Mouse (Mus musculus) urinary bladder, adult 2 months (tissue): ENCODE measurements around the gene Snx9. TPM values are rescaled to one million over a fixed set of nuclear protein-coding genes. Genes with fewer than 3 reads are reported as not detected.

Experiments used
- DNase-seq: peaks from one replicate; pipeline ENCODE4 v3.0.0; 2022; ENCODE audit warnings: low spot score
- polyA plus RNA-seq: library from polyadenylated mRNA; depleted of rRNA; stranded (reverse); fragments of >200 nt; gene quantifications from 2 replicates; pipeline ENCODE4 v1.2.3, GENCODE M21; 2012

Gene Snx9
- polyA plus RNA-seq, 1 experiment = 51.0 TPM

GRCm38 (mm10) chr17:5806823-5807222 lies 34.3 kb upstream of the Snx9 start:
- no peak for DNase-seq

- DNase-seq = no peak
Measured at GRCm38 (mm10) chr17:5807847-5808386, 33.2 kb upstream of the Snx9 start.

DNA sequence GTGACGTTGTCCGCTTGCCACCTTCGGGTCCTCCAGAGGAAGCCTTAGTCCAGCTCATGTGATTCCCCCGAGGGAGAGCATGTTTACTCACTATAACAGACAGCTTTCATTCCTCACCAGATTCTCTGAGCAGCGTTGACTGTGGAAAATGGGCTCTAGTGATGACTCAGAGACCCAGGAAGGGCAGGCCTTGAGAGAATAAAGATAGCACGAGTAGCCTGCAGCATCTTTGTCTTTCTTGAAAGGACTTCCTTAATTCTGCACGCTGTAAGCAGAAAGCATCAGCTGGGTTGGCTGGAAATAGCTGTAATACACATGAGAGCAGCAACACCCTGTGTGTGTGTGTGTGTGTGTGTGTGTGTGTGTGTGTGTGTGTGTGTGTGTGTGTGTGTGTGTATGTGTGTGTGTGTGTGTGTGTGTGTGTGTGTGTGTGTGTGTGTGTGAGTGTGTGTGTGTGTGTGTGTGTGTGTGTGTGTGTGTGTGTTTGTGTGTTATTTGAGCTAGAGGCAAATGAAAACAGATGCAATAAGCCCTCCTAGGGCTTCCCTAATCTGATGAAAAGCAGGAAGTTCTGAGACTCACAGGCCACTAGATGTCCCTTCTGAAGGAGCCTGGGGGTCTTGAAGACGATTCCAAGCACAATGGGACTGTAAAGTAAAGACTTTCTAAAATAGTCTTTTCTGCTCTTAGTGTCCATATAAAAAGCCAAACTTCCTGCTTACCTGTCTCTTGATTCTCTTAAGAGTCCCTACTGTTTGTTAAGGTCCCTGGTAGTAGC lies 27.1 kb upstream of the Snx9 start:
- DNase-seq = no peak

GRCm38 (mm10) chr17:5814641-5814920 lies 26.5 kb upstream of the Snx9 start:
- DNase-seq = no peak

GRCm38 (mm10) chr17:5817871-5818270 lies 23.3 kb upstream of the Snx9 start:
- DNase-seq = no peak

- no peak for DNase-seq
Measured at GRCm38 (mm10) chr17:5819105-5819504, 22.0 kb upstream of the Snx9 start.

- no peak for DNase-seq
Measured at GRCm38 (mm10) chr17:5819799-5820201, 21.3 kb upstream of the Snx9 start.

DNA sequence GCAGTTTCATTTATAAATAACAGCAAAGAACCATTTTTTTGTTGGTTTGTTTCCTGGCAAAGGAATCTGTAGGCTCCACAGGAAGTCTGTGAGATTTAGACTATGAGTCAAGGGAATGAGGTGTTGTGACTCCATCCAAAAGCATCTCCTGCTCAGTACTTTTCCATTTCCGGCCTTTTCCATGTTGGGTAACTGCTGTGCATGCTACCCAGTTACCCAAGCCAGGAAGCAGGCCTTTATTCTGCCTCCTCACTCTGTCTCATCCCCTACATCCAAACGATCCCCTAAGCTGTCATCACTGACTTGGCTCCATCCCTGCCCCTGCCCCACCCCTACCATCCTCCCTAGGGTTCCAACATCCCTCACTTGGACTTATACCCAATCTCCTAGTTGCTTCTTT lies 18.6 kb upstream of the Snx9 start:
- no peak for DNase-seq

DNA sequence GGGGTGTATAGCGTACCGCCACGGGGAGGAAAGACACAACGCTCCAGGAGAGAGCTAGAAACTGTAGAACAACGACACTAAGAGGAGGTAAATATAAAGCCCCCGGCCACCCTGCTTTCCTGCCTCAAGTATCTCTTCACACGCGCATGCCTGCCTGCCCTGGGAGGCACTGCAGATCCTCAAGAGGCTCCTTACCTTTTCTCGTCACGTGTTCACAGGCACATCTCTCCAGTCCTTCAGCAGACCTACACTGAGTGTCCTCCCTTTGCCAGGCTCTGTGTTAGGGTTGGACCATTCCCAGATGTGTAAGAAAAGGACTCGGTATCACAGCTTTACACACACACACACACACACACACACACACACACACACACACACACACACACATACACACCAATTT lies 18.1 kb upstream of the Snx9 start:
- no peak for DNase-seq

DNA sequence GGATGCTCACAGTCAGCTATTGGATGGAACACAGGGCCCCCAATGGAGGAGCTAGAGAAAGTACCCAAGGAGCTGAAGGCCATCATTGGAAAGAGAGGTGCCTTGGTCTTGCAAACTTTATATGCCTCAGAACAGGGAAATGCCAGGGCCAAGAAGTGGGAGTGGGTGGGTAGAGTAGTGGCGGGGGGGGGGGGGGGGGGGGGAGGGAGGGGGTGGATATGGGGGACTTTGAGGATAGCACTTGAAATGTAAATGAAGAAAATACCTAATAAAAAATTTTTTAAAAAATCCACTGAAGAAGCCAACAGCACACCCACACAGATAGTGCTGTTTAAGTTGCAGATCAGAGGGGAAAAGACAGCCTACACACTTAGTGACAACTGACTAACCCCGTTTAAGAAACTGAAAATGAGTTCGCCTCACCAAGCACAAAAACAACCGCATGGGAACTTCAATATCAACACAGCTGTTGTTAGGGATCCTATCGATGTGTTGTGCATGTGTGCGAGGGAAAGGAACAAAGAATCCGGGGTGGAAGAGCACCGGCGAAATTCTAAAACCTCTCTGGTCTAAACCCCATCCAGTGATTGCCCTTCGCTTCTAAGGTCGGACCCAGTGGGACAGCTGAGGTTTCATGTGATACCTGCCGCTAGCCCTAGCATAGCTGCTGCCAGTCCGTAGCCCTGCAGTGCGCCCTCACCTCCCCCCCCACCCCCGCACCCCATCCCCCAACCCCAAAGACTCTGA lies 13.1 kb upstream of the Snx9 start:
- no peak for DNase-seq

- DNase-seq = no peak
Measured at GRCm38 (mm10) chr17:5828583-5828836, 12.6 kb upstream of the Snx9 start.

DNA sequence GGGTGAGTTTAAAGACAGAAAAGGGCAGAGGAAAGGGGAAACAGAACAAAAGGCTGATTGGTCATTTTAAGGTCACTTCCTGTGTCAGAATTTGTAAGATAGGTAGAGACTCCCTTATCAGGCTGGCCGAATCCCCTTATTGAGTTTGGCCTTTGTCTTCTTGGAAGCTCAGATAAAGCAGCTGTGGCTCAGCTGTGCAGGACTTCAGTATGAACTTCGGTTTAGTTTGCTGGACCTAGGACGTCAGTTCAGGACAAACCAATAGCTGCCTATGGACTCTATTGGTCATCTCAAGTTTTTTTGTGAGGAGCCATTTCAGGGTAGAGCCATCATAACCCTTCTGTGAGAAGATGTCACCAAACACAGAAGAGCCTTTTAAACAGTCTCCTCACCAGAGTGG lies 12.2 kb upstream of the Snx9 start:
- no peak for DNase-seq

DNA sequence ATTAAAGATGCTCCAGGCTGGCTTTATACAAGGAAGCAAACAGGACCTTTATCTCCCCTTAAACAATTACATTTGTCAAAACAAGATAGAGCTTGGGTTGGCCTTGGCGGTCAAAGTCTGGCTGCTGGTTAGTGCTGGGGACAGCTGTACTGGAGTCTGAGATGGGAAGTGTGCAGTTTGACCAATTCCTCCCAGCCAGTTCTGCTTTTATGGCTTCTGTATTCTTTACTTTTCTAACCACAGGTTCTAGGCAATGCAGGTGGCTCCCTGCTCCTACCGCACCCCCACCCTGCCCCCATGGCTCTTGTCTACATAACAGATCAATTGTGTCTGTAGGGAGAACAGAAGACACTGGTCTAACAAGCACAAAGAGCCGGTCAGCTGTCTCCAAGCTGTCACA lies 11.2 kb upstream of the Snx9 start:
- DNase-seq = no peak

DNA sequence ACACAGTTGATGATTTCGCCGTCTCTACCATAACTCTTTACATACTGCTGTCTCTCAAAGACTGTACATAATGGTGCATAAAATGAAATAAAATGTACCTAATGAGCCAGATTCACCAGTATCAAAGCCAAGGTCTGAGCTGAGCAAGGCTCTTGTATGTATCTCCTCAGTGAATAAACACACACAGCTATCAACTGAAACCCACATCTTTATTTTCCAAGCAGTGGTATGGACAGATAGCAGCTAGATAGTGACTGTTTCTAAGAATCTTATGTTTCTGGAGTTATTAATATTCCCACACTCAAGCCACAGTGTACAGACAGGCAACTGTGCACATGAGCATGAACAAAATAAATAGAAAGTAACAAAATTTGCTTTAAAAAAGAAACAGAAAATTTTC lies 10.7 kb upstream of the Snx9 start:
- no peak for DNase-seq

GRCm38 (mm10) chr17:5830832-5831231 lies 10.3 kb upstream of the Snx9 start:
- no peak for DNase-seq

DNA sequence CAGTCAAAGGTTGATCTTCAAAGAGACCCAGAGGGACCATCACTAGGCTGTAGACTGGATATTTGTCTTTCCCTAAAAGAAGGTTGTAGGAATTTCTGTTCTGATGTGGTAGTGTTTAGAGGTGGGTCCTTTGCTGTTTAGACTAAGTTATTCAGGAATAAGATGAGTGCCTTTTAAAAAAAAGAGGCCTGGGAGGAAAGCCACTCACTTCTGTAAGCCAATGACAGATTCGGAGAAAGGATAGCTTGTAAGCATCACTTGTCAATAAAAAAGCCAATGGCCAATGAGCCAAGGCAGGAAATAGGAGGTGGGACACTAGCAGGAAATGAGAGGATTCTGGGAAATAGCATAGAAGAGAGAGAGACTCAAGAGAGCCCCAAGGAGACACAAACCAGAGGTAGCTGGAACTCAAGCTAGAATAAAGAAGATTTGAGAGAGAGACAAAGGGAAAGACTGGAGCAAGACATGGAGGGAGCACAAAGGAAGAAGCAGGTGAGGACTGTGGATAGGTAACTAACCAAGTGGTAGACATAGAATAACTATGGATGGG lies 9.8 kb upstream of the Snx9 start:
- no peak for DNase-seq

GRCm38 (mm10) chr17:5834166-5834565 lies 7.0 kb upstream of the Snx9 start:
- DNase-seq = no peak

DNA sequence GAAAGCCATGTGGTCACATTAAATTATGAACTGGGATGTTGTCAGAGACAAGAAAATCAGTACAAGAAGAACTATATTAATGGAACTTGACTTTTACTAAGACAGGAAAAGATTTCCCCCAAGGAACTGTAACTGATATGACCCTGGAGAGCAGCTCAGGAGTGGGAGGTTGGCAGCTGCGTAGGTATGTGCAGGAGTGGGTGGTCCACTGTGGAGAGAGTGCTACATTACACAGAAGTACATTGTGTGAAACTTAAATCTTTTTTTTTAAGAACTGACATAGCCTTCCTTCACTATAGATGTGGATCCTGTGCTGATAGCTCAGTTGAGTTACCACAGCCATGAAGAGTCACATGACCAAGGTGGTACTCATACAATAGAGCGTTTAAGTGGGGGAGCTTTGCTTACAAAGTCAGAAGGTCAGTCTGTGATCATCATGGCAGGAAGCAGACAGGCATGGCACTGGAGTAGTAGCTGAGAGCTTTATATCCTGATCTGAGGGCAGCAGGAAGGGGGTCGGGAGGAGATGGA lies 6.3 kb upstream of the Snx9 start:
- no peak for DNase-seq

- DNase-seq = no peak
Measured at GRCm38 (mm10) chr17:5839549-5840240, 1.4 kb upstream of the Snx9 start.

DNA sequence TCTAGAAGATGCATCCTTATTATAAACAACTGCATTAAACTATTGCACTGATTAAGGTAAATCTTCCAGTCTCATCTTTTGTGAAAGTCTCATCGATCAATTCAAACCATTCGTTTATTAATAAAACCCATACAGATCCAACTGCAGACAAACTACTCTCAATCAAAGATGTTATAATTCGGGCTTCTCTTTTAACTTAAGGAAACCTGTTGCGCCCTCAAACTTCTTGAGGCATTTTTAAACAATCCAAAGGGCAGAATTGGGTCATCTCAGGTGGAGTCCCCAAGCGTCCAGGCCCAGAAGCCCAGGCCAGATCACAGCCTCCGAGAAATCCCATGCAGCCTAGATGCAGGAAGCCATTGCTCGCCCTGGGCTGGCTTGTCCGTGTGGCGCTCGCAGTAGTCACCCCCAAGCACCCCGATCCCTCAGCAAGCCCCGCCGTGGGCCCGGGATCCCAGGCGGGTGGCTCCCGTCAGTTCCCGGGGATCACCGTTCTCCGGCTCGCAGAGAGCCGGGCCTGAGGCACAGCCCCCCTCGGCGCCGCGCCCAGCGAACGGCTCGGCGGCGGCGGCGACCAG lies 490 bp upstream of the Snx9 start:
- peak; percentile 69 for DNase-seq

DNA sequence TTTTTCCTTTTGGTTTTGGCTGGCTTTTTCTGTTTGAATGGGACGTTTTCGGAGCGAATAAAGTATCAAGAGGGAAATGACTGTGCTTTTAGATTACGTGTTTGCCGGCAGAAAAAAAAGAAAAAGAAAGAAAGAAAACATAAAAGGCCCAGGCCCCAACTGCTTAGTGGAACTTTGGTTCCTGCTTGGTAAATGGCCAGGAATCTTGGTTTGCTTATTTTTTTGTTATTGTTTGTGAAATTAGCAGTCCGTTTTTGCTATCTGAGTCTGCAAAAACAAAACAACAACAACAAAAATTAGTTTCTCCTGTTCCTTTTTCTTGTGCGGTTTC lies 779 bp downstream of the Snx9 start:
- DNase-seq = no peak

- DNase-seq = no peak
Measured at GRCm38 (mm10) chr17:5842988-5843640, 2.0 kb downstream of the Snx9 start.
